Mouse (Mus musculus) olfactory bulb, adult 2 months (tissue): ENCODE data around the gene D7Ertd443e.

Experiments
- CTCF ChIP-seq: fragments of 200-500 bp; IDR thresholded peaks from 2 replicates; pipeline ENCODE4 v1.5.1; 2012; ENCODE audit warnings: low read depth, mild to moderate bottlenecking, low read length, moderate library complexity; ENCODE audit not compliant: insufficient read depth
- POLR2A ChIP-seq: fragments of 200-500 bp; IDR thresholded peaks from 2 replicates; pipeline ENCODE4 v1.6.1; 2012; ENCODE audit warnings: mild to moderate bottlenecking, low read depth, low read length, moderate library complexity; ENCODE audit not compliant: insufficient read depth

GRCm38 (mm10) chr7:134428676-134429075 lies 43.2 kb upstream of the D7Ertd443e start:
- TF ChIP-seq CTCF (no peak), POLR2A (no peak)
